Mouse (Mus musculus) MEL (cell line): ENCODE results near the gene Pgap3. TPM values are rescaled to one million over a fixed set of nuclear protein-coding genes. Genes with fewer than 3 reads are reported as not detected.

Experiments
- DNase-seq: peaks from one replicate; pipeline ENCODE4 v3.0.0; 2011; ENCODE audit warnings: low read depth, low spot score
- H3K27ac ChIP-seq: 2 replicates; pipeline ENCODE4 v1.5.1; 2012; ENCODE audit warnings: low read depth, mild to moderate bottlenecking, control low read depth, low read length, moderate library complexity; ENCODE audit not compliant: control insufficient read depth
- H3K27me3 ChIP-seq, 2 experiments: fragments of 150-350 bp in 1 of 2; sonication (generic) in 1 of 2; 2 replicates each; pipeline ENCODE4 v1.6.1; 2012; ENCODE audit warnings: low read length in 2 of 2, mild to moderate bottlenecking in 2 of 2, improper control_type of control experiment in 1 of 2, moderate library complexity in 1 of 2; ENCODE audit not compliant: insufficient read depth in 2 of 2, control insufficient read depth in 1 of 2
- H3K36me3 ChIP-seq, 2 experiments: 2 replicates each; pipeline ENCODE4 v1.6.1; 2012 to 2014; ENCODE audit warnings: low read length in 2 of 2, improper control_type of control experiment in 1 of 2, inconsistent platforms in 1 of 2, mild to moderate bottlenecking in 1 of 2; ENCODE audit not compliant: insufficient read depth in 2 of 2, control insufficient read depth in 1 of 2
- H3K4me1 ChIP-seq, 2 experiments: fragments of 150-350 bp in 1 of 2; sonication (generic) in 1 of 2; 2 replicates each; pipeline ENCODE4 v1.6.1; 2012; ENCODE audit warnings: low read length in 2 of 2, improper control_type of control experiment in 1 of 2, mild to moderate bottlenecking in 1 of 2; ENCODE audit not compliant: insufficient read depth in 2 of 2, control insufficient read depth in 1 of 2
- H3K4me3 ChIP-seq, 2 experiments: fragments of 150-350 bp in 1 of 2; sonication (generic) in 1 of 2; 2 replicates each; pipeline ENCODE4 v1.5.1; 2012; ENCODE audit warnings: low read depth in 2 of 2, low read length in 2 of 2, mild to moderate bottlenecking in 2 of 2, moderate library complexity in 2 of 2, control low read depth in 1 of 2, improper control_type of control experiment in 1 of 2; ENCODE audit not compliant: control insufficient read depth in 1 of 2, insufficient read depth in 1 of 2
- H3K79me2 ChIP-seq: 2 replicates; pipeline ENCODE4 v1.6.1; 2012; ENCODE audit warnings: mild to moderate bottlenecking, low read length, moderate library complexity; ENCODE audit not compliant: control insufficient read depth, poor library complexity, insufficient read depth
- H3K9ac ChIP-seq: 2 replicates; pipeline ENCODE4 v1.6.1; 2012; ENCODE audit warnings: low read depth, mild to moderate bottlenecking, control low read depth, low read length, moderate library complexity; ENCODE audit not compliant: control insufficient read depth, poor library complexity, severe bottlenecking
- H3K9me3 ChIP-seq: fragments of 150-350 bp; sonication (generic); replicated peaks from 2 replicates; pipeline ENCODE4 v1.6.1; 2012; ENCODE audit warnings: mild to moderate bottlenecking, low read length, improper control_type of control experiment, moderate library complexity; ENCODE audit not compliant: insufficient read depth
- CTCF ChIP-seq, 3 experiments: IDR thresholded peaks in 2 of 3; conservative IDR thresholded peaks in 1 of 3; 2 replicates each; pipeline ENCODE4 v1.5.1; 2011 to 2012; ENCODE audit warnings: low read length in 3 of 3, low read depth in 2 of 3, mild to moderate bottlenecking in 2 of 3, improper control_type of control experiment in 1 of 3, inconsistent platforms in 1 of 3, mixed read lengths in 1 of 3, moderate library complexity in 1 of 3; ENCODE audit not compliant: control insufficient read depth in 1 of 3, insufficient read depth in 1 of 3, poor library complexity in 1 of 3, severe bottlenecking in 1 of 3
- E2F4 ChIP-seq: IDR thresholded peaks from 2 replicates; pipeline ENCODE4 v1.6.1; 2011; ENCODE audit warnings: low read depth, low read length, improper control_type of control experiment, borderline replicate concordance
- ETS1 ChIP-seq: IDR thresholded peaks from 2 replicates; pipeline ENCODE4 v1.6.1; 2012; ENCODE audit warnings: low read depth, mild to moderate bottlenecking, inconsistent platforms, low read length, improper control_type of control experiment, moderate library complexity
- GABPA ChIP-seq: IDR thresholded peaks from 2 replicates; pipeline ENCODE4 v1.6.1; 2012; ENCODE audit warnings: low read depth, mild to moderate bottlenecking, inconsistent platforms, low read length, improper control_type of control experiment, moderate library complexity
- GATA1 ChIP-seq: IDR thresholded peaks from 2 replicates; pipeline ENCODE4 v1.6.1; 2011; ENCODE audit warnings: low read depth, low read length, improper control_type of control experiment
- HCFC1 ChIP-seq: IDR thresholded peaks from 2 replicates; pipeline ENCODE4 v1.6.1; 2012; ENCODE audit warnings: low read depth, mild to moderate bottlenecking, inconsistent platforms, low read length, improper control_type of control experiment, moderate library complexity
- JUND ChIP-seq: IDR thresholded peaks from 2 replicates; pipeline ENCODE4 v1.6.1; 2011; ENCODE audit warnings: low read depth, mild to moderate bottlenecking, improper control_type of control experiment, low read length
- MAFK ChIP-seq: IDR thresholded peaks from 2 replicates; pipeline ENCODE4 v1.6.1; 2011; ENCODE audit warnings: low read depth, mild to moderate bottlenecking, low read length, improper control_type of control experiment, borderline replicate concordance
- MAX ChIP-seq: IDR thresholded peaks from 2 replicates; pipeline ENCODE4 v1.6.1; 2011; ENCODE audit warnings: low read length, improper control_type of control experiment
- MAZ ChIP-seq: IDR thresholded peaks from 2 replicates; pipeline ENCODE4 v1.6.1; 2012; ENCODE audit warnings: low read depth, mild to moderate bottlenecking, inconsistent platforms, low read length, improper control_type of control experiment
- MYB ChIP-seq: IDR thresholded peaks from 2 replicates; pipeline ENCODE4 v1.6.1; 2011; ENCODE audit warnings: mild to moderate bottlenecking, low read depth, low read length, improper control_type of control experiment
- MYC ChIP-seq: IDR thresholded peaks from 2 replicates; pipeline ENCODE4 v1.6.1; 2011; ENCODE audit warnings: low read depth, mild to moderate bottlenecking, low read length, improper control_type of control experiment, moderate library complexity
- NELFE ChIP-seq: IDR thresholded peaks from 2 replicates; pipeline ENCODE4 v1.6.1; 2011; ENCODE audit warnings: low read depth, low read length, improper control_type of control experiment
- NRF1 ChIP-seq: IDR thresholded peaks from 2 replicates; pipeline ENCODE4 v1.6.1; 2014; ENCODE audit warnings: low read depth, mild to moderate bottlenecking, inconsistent platforms, low read length, improper control_type of control experiment, moderate library complexity; ENCODE audit not compliant: poor library complexity, insufficient read depth, severe bottlenecking
- POLR2A ChIP-seq, 2 experiments: IDR thresholded peaks; 2 replicates each; pipeline ENCODE4 v1.6.1; 2011 to 2012; ENCODE audit warnings: low read length in 2 of 2, mild to moderate bottlenecking in 2 of 2, control low read depth in 1 of 2, improper control_type of control experiment in 1 of 2, low read depth in 1 of 2, moderate library complexity in 1 of 2; ENCODE audit not compliant: control insufficient read depth in 1 of 2, insufficient read depth in 1 of 2, poor library complexity in 1 of 2
- POLR2AphosphoS2 ChIP-seq: IDR thresholded peaks from 2 replicates; pipeline ENCODE4 v1.6.1; 2011; ENCODE audit warnings: low read length, improper control_type of control experiment
- POLR2AphosphoS5 ChIP-seq: IDR thresholded peaks from 2 replicates; pipeline ENCODE4 v1.6.1; 2012; ENCODE audit warnings: low read depth, borderline replicate concordance, mild to moderate bottlenecking, inconsistent platforms, low read length, moderate library complexity, mixed read lengths
- RAD21 ChIP-seq: IDR thresholded peaks from 2 replicates; pipeline ENCODE4 v1.6.1; 2011; ENCODE audit warnings: mild to moderate bottlenecking, low read depth, low read length, improper control_type of control experiment
- SMC3 ChIP-seq: IDR thresholded peaks from 2 replicates; pipeline ENCODE4 v1.6.1; 2011; ENCODE audit warnings: low read depth, low read length, improper control_type of control experiment
- TAL1 ChIP-seq: IDR thresholded peaks from 2 replicates; pipeline ENCODE4 v1.6.1; 2012; ENCODE audit warnings: mild to moderate bottlenecking, inconsistent platforms, low read length, moderate library complexity, mixed read lengths
- TBP ChIP-seq: IDR thresholded peaks from 2 replicates; pipeline ENCODE4 v1.8.0; 2011; ENCODE audit warnings: low read depth, low read length, improper control_type of control experiment
- TCF12 ChIP-seq: IDR thresholded peaks from 2 replicates; pipeline ENCODE4 v1.6.1; 2014; ENCODE audit warnings: low read depth, mild to moderate bottlenecking, inconsistent platforms, low read length, improper control_type of control experiment, moderate library complexity
- UBTF ChIP-seq: IDR thresholded peaks from 2 replicates; pipeline ENCODE4 v1.6.1; 2012; ENCODE audit warnings: low read depth, mild to moderate bottlenecking, inconsistent platforms, low read length, improper control_type of control experiment, moderate library complexity, borderline replicate concordance; ENCODE audit not compliant: insufficient read depth
- ZKSCAN1 ChIP-seq: IDR thresholded peaks from 2 replicates; pipeline ENCODE4 v1.6.1; 2012; ENCODE audit warnings: low read depth, mild to moderate bottlenecking, inconsistent platforms, low read length, improper control_type of control experiment, moderate library complexity
- ZMIZ1 ChIP-seq: IDR thresholded peaks from 2 replicates; pipeline ENCODE4 v1.6.1; 2012; ENCODE audit warnings: low read depth, mild to moderate bottlenecking, inconsistent platforms, low read length, improper control_type of control experiment, moderate library complexity
- ZNF384 ChIP-seq: IDR thresholded peaks from 2 replicates; pipeline ENCODE4 v1.6.1; 2012; ENCODE audit warnings: low read depth, mild to moderate bottlenecking, inconsistent platforms, low read length, improper control_type of control experiment
- polyA plus RNA-seq, 2 experiments: library from polyadenylated mRNA; stranded (reverse) in 1 of 2; unstranded in 1 of 2; fragments of >175 nt in 1 of 2; fragments of >200 nt in 1 of 2; gene quantifications; 2 replicates each; pipeline versions ENCODE4 v1.2.1 to v1.2.4; 2012; ENCODE audit warnings: low replicate concordance in 2 of 2, low read depth in 1 of 2; ENCODE audit not compliant: insufficient read length in 2 of 2, insufficient read depth in 1 of 2, missing spikeins in 1 of 2
- total RNA-seq: library from RNA; depleted of rRNA; stranded (reverse); fragments of 300-350 nt; gene quantifications from 2 replicates; pipeline ENCODE4 v1.2.3, GENCODE M21; 2012

Gene Pgap3
- total and polyA plus RNA-seq, 3 experiments = 7.4 to 8.4 TPM; not detected in 1

DNA sequence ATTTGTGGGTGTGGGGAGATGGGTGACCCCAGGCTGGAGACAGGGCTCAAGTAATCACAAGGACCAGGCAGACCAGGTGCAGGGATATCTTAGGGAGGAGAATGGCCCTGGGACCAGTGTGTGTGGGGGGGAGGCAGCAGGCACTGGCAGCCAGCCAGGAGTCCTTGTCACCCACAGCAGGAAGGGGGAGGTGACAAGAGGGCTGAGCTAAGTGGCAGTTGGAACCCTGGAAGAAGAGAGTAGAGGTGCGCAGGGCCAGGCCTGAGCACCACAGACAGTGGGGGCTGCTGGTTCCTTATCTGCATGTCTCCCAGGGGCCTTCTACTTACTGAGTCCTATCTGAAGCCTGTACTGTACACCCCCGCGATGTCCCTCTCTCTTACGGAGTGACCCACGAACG lies 7.0 kb downstream of the Pgap3 start (continued):
- TF ChIP-seq GABPA (no peak), MAZ (peak; percentile 87; the same call in 1 of the 2 replicates), MYC (no peak), HCFC1 (peak; percentile 68), CTCF (IDR thresholded peaks at IDR 0.05 in 2 of 3, conservative IDR thresholded peaks at IDR 0.05 in 1 of 3; ENCODE audit: control insufficient read depth in 1 of 3, insufficient read depth in 1 of 3, low read depth in 2 of 3, low read length in 3 of 3, poor library complexity in 1 of 3, severe bottlenecking in 1 of 3) (no peak), POLR2AphosphoS2 (peak; percentile 69), ZNF384 (no peak), MAFK (no peak), E2F4 (no peak), NRF1 (peak; percentile 78), MAX (peak; percentile 48)
- TF ChIP-seq, all 39 proteins: peak for 21

DNA sequence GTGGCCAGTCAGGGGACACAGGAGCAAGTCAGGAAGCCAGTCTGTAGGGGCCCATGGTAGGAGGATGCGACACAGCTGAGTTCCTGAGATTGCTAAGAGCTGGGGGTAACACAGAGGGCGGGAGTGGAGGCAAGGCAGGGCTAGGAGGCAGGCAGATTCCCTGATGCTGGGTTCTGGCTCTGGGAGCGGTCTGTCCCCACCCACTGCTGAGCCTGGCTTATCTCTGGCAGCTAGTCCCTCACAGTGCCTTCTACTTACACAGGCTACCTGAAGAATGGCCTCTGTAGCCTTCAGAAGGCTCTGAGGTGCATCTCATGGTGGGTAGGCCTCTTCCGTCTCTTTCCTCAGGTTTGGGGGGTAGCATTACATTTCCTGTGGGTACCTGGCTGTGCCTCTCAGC lies 7.6 kb downstream of the Pgap3 start:
- peak overlapping the region in 1 of 2 experiments; percentile 27; a peak in 2 of 4 replicates for H3K4me3 ChIP-seq
- H3K79me2 ChIP-seq = no peaks in the 10 kb centered on the region
- H3K9ac ChIP-seq = peak overlapping the region; percentile 28
- DNase-seq = peak; percentile 86
- peak overlapping the region; percentile 79 for H3K27ac ChIP-seq
- H3K36me3 ChIP-seq = peaks cover 0 to 26% of the 10 kb centered on the region in 2 experiments; a peak in 2 of 4 replicates
- no peaks in the 10 kb centered on the region for H3K9me3 ChIP-seq
- TF ChIP-seq GATA1 (peak; percentile 70), POLR2A (IDR thresholded peaks at IDR 0.05; ENCODE audit: control insufficient read depth in 1 of 2, insufficient read depth in 1 of 2, low read depth in 1 of 2, low read length in 2 of 2, poor library complexity in 1 of 2) (no peak), JUND (0 out of 2 replicates have a peak, but pooled peaks have one; percentile 7), MAZ (peak; percentile 72; the same call in 1 of the 2 replicates), TBP (peak; percentile 36; the same call in 1 of the 2 replicates), ETS1 (peak; percentile 43; the same call in 1 of the 2 replicates)
- TF ChIP-seq, all 39 proteins: peak for 5
- H3K4me1 ChIP-seq = peaks cover 21 to 45% of the 10 kb centered on the region in 2 experiments
- no peaks in the 10 kb centered on the region for H3K27me3 ChIP-seq

DNA sequence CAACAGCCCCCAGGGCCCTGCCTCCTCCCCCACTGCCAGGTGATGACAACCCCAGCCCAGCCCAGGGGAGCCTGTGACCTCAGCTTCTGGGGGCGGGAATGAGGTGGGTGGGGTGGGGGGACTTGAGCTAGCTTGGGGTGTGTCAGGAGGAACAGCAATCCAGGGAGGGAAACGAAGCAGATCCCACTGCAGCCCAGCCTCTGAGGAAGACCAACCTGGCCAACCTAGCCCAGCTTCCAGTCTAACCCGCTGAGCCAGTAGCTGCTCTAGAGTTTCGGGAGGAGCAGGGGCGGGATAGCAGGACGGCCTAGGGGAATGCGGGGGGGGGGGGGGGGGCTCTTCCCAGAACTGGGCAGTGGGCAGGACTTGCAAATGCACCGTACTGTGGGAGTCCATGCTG lies 8.3 kb downstream of the Pgap3 start:
- H3K79me2 ChIP-seq = no peaks in the 10 kb centered on the region
- H3K27me3 ChIP-seq = no peaks in the 10 kb centered on the region
- H3K9ac ChIP-seq = no peak overlapping the region; the same call in 1 of the 2 replicates
- no peaks in the 10 kb centered on the region for H3K9me3 ChIP-seq
- no peak overlapping the region for H3K27ac ChIP-seq
- H3K4me1 ChIP-seq = peaks cover 21 to 45% of the 10 kb centered on the region in 2 experiments
- DNase-seq = no peak
- TF ChIP-seq NRF1 (no peak), POLR2AphosphoS5 (no peak), HCFC1 (no peak), RAD21 (no peak), ZKSCAN1 (no peak), TBP (no peak), TCF12 (no peak), ZMIZ1 (no peak), CTCF (IDR thresholded peaks at IDR 0.05 in 2 of 3, conservative IDR thresholded peaks at IDR 0.05 in 1 of 3; ENCODE audit: control insufficient read depth in 1 of 3, insufficient read depth in 1 of 3, low read depth in 2 of 3, low read length in 3 of 3, poor library complexity in 1 of 3, severe bottlenecking in 1 of 3) (no peak), TAL1 (no peak), MYC (no peak), E2F4 (no peak), MAFK (no peak), POLR2A (IDR thresholded peaks at IDR 0.05; ENCODE audit: control insufficient read depth in 1 of 2, insufficient read depth in 1 of 2, low read depth in 1 of 2, low read length in 2 of 2, poor library complexity in 1 of 2) (no peak), MYB (no peak), UBTF (no peak), SMC3 (no peak), GABPA (no peak), JUND (no peak), NELFE (no peak)
- H3K4me3 ChIP-seq = no peak overlapping the region
- H3K36me3 ChIP-seq = peaks cover 0 to 26% of the 10 kb centered on the region in 2 experiments; a peak in 2 of 4 replicates
